Comparison of ENCODE assay signal across 8 mouse cellular contexts in genomic region chr6:116650406-116650805, GRCm38 (mm10). TPM values are rescaled to one million over a fixed set of nuclear protein-coding genes. Genes with fewer than 3 reads are reported as not detected.
DNase-seq lines count a peak whose midpoint lies in the region; TF ChIP-seq lines count a peak whose summit lies in the region.

Gene Depp1, plus strand, starts transcription at chr6:116650609.

- no peaks in the 10 kb centered on the region for H3K79me2 ChIP-seq in heart, adult 2 months (replicated peaks; ENCODE audit: control insufficient read depth, insufficient read depth, low read length)

- peaks cover 5% of the 10 kb centered on the region for H3K36me3 ChIP-seq in heart, adult 2 months (ENCODE audit: control insufficient read depth, insufficient read depth, low read length)

- peak; percentile 99 for TF ChIP-seq POLR2A in heart, adult 2 months (IDR thresholded peaks at IDR 0.05; ENCODE audit: insufficient read depth, low read depth, low read length)
- peak; percentile 98 for TF ChIP-seq POLR2A in lung, adult 2 months (IDR thresholded peaks at IDR 0.05; ENCODE audit: borderline replicate concordance, extremely low read depth, low read depth, low read length)

- H3K27ac ChIP-seq in heart, adult 2 months: peak within 1 kb of the TSS; percentile 93

- DNase-seq in gastrocnemius, adult 18-20 months (ENCODE audit: low spot score): peak; percentile 81
- DNase-seq in gastrocnemius, postnatal 14 days: no peak
- peak; percentile 85 to 86 for DNase-seq in heart, adult 2 months
- DNase-seq in kidney, adult 18-20 months: peak; percentile 86
- DNase-seq in lung, adult 2 months: peak; percentile 75
- DNase-seq in ovary, postnatal 36 days (ENCODE audit: low spot score): no peak
- no peak for DNase-seq in layer of hippocampus, postnatal 10 days (ENCODE audit: low spot score in 2 of 2)
- no peak for DNase-seq in layer of hippocampus, adult 8-10 months (ENCODE audit: low spot score in 2 of 2)

- peaks cover 19% of the 10 kb centered on the region for H3K4me1 ChIP-seq in heart, adult 2 months (ENCODE audit: control insufficient read depth, insufficient read depth, low read length)
- peaks cover 10% of the 10 kb centered on the region for H3K4me1 ChIP-seq in lung, adult 2 months (ENCODE audit: control insufficient read depth, insufficient read depth, low read length)

- intact Hi-C loops in gastrocnemius, postnatal 14 days (cut with DNase I; ENCODE audit: low total_unique reads): no loop called here
- intact Hi-C loops in heart, adult 2 months (cut with DNase I): loop anchor here (1.0 to 10.0 kb wide), 3 partner anchors 15 to 114 kb away; no protein-coding TSS in a partner anchor

- peak within 1 kb of the TSS; percentile 63 for H3K4me3 ChIP-seq in heart, adult 2 months
- H3K4me3 ChIP-seq in lung, adult 2 months (replicated peaks; ENCODE audit: extremely low read depth, low read depth, low read length): peak within 1 kb of the TSS; percentile 80

- TF ChIP-seq CTCF in heart, adult 2 months (IDR thresholded peaks at IDR 0.05): 0 out of 2 replicates have a peak, but pooled peaks have one; percentile 3
- no peak for TF ChIP-seq CTCF in lung, adult 2 months (IDR thresholded peaks at IDR 0.05; ENCODE audit: insufficient read depth, low read length)

- peak; percentile 95 for TF ChIP-seq EP300 in heart, adult 2 months (IDR thresholded peaks at IDR 0.05; ENCODE audit: insufficient read depth, low read depth, low read length)

- H3K9ac ChIP-seq in heart, adult 2 months (ENCODE audit: low read depth, low read length): peak within 1 kb of the TSS; percentile 82

- 5% methylated on average over 6 of the region's 6 CpGs for WGBS in heart, adult 2 months
- 5% methylated on average over 6 of the region's 6 CpGs for WGBS in lung, adult 2 months

- H3K27me3 ChIP-seq in heart, adult 2 months (ENCODE audit: control insufficient read depth, insufficient read depth, low read length): no peaks in the 10 kb centered on the region

RNA-seq across cellular contexts. Expression of gene Depp1, which starts in this region (rescaled TPM):
- total RNA-seq in gastrocnemius, adult 18-20 months (2021): 10 to 100 TPM; 10.7 to 17.4 TPM
- 10 to 100 TPM in 1 of 2 experiments, 1 to 10 TPM in 1; 7.4 to 43.8 TPM for total RNA-seq in gastrocnemius, postnatal 14 days (2021)
- total RNA-seq in heart, adult 2 months (2021): 10 to 100 TPM; 53.5 to 86.1 TPM
- 32.7 and 53.0 TPM in 2 replicates for polyA plus RNA-seq in heart, adult 2 months (2012; rRNA removed)
- 59.8 and 70.1 TPM in 2 replicates for polyA plus RNA-seq in lung, adult 2 months (2012; rRNA removed)
- total RNA-seq in layer of hippocampus, postnatal 10 days (2021): 1 to 10 TPM; 1.7 to 3.9 TPM
- total RNA-seq in layer of hippocampus, adult 8-10 months (2022): 1 to 10 TPM in 3 of 4 experiments, under 1 TPM in 1; 0.94 to 2.9 (median 1.9) TPM

Comparison
In these comparisons a context has a peak if more than half of its experiments do, and no peak if none do; other contexts are left out.
1. DNase-seq: peak in gastrocnemius, adult 18-20 months (single experiment), heart, adult 2 months (2 of 2), kidney, adult 18-20 months (single experiment) and lung, adult 2 months (single experiment); none in gastrocnemius, postnatal 14 days (single experiment), ovary, postnatal 36 days (single experiment), layer of hippocampus, postnatal 10 days (0 of 2) and layer of hippocampus, adult 8-10 months (0 of 2).